Mouse (Mus musculus) forebrain, embryonic 13.5 days (tissue): ENCODE measurements around the gene Suz12. TPM values are rescaled to one million over a fixed set of nuclear protein-coding genes. Genes with fewer than 3 reads are reported as not detected.
A peak's percentile ranks its signal among the peaks of the same experiment; 100 is the strongest.

ENCODE experiments used
- ATAC-seq: fragments of 200-750 bp; cut with Nextera tagmentation; 2 replicates; pipeline ENCODE4 v1.8.0; 2017
- H3K27ac ChIP-seq: fragments of 300-500 bp; sonication (generic); 2 replicates; pipeline ENCODE4 v1.5.1; 2015; ENCODE audit warnings: inconsistent platforms, mild to moderate bottlenecking, moderate library complexity
- H3K27me3 ChIP-seq: fragments of 300-500 bp; sonication (generic); 2 replicates; pipeline ENCODE4 v1.6.1; 2015; ENCODE audit warnings: mild to moderate bottlenecking, inconsistent platforms
- H3K36me3 ChIP-seq: fragments of 300-500 bp; sonication (generic); 2 replicates; pipeline ENCODE4 v1.6.1; 2015; ENCODE audit warnings: mild to moderate bottlenecking, inconsistent platforms; ENCODE audit not compliant: poor library complexity, severe bottlenecking
- H3K4me1 ChIP-seq: fragments of 300-500 bp; sonication (generic); 2 replicates; pipeline ENCODE4 v1.6.1; 2015; ENCODE audit warnings: inconsistent platforms
- H3K4me2 ChIP-seq: fragments of 300-500 bp; sonication (generic); 2 replicates; pipeline ENCODE4 v1.6.1; 2015; ENCODE audit warnings: inconsistent platforms, mild to moderate bottlenecking, moderate library complexity
- H3K4me3 ChIP-seq: fragments of 300-500 bp; sonication (generic); 2 replicates; pipeline ENCODE4 v1.5.1; 2015; ENCODE audit warnings: mild to moderate bottlenecking, inconsistent platforms
- H3K9ac ChIP-seq: fragments of 300-500 bp; sonication (generic); 2 replicates; pipeline ENCODE4 v1.6.1; 2015; ENCODE audit warnings: mild to moderate bottlenecking, inconsistent platforms
- H3K9me3 ChIP-seq: fragments of 300-500 bp; sonication (generic); replicated peaks from 2 replicates; pipeline ENCODE4 v1.6.1; 2016; ENCODE audit warnings: inconsistent platforms
- WGBS: fragments of 180-500 bp; shearing (Covaris S2); methylation state at CpG from one replicate; pipeline ENCODE4 v1.1.7; 2015; 5-methylcytosine and 5-hydroxymethylcytosine counted together
- polyA plus RNA-seq: library from polyadenylated mRNA; unstranded; fragments of >200 nt; fragmentation: Nextera tagmentation; extraction: Ambion mirVana; gene quantifications from 2 replicates; pipeline ENCODE4 v1.2.1, GENCODE M21; 2015

Suz12 gene
- polyA plus RNA-seq, 1 experiment from 2014 or later = 33.3 TPM

- Histone ChIP-seq H3K9ac (peak overlapping the region; percentile 94), H3K4me1 (peaks cover 16% of the 10 kb centered on the region), H3K4me3 (peak overlapping the region; percentile 90), H3K36me3 (no peaks in the 10 kb centered on the region), H3K27me3 (no peaks in the 10 kb centered on the region), H3K27ac (peak overlapping the region; percentile 83), H3K4me2 (peak overlapping the region; percentile 82), H3K9me3 (no peaks in the 10 kb centered on the region)
- under 1% methylated on average over 32 of the region's 32 CpGs for WGBS
- ATAC-seq = no peak; the same call in 1 of the 2 replicates
These were observed 87.5 kb downstream of the Suz12 start for GRCm38 (mm10) chr11:80080381-80080825.

GRCm38 (mm10) chr11:80080826-80081728, 88.2 kb downstream of the Suz12 start, which contains the start of gene Crlf3:
Gene Crlf3, minus strand, starts transcription at chr11:80080991.
- ATAC-seq = peak; percentile 95
- WGBS = 5% methylated on average over 55 of the region's 55 CpGs
- H3K4me2 ChIP-seq = peak within 1 kb of the TSS; percentile 82

GRCm38 (mm10) chr11:80081786-80082319, 88.9 kb downstream of the Suz12 start:
- H3K27ac ChIP-seq = no peak overlapping the region
- no peaks in the 10 kb centered on the region for H3K36me3 ChIP-seq
- H3K4me1 ChIP-seq = peaks cover 16% of the 10 kb centered on the region
- no peak overlapping the region; the same call in 1 of the 2 replicates for H3K4me2 ChIP-seq
- ATAC-seq = no peak
- no peaks in the 10 kb centered on the region for H3K9me3 ChIP-seq
- 85% methylated on average over 7 of the region's 7 CpGs for WGBS
- no peaks in the 10 kb centered on the region for H3K27me3 ChIP-seq
- H3K4me3 ChIP-seq = no peak overlapping the region
- no peak overlapping the region for H3K9ac ChIP-seq

More at GRCm38 (mm10) chr11:80080826-80081728, 88.2 kb downstream of the Suz12 start, which contains the start of gene Crlf3:
- Histone ChIP-seq H3K4me1 (peaks cover 16% of the 10 kb centered on the region), H3K9me3 (no peaks in the 10 kb centered on the region), H3K27ac (peak within 1 kb of the TSS; percentile 83), H3K9ac (peak within 1 kb of the TSS; percentile 94), H3K4me3 (peak within 1 kb of the TSS; percentile 90), H3K36me3 (no peaks in the 10 kb centered on the region), H3K27me3 (no peaks in the 10 kb centered on the region)

Other genes with a start within 250 kb of the Suz12 start
- gene Utp6, start 30.7 kb upstream of the Suz12 start, polyA plus RNA-seq = 58.1 and 62.3 TPM in 2 replicates
- gene Crlf3, start 87.9 kb downstream of the Suz12 start, polyA plus RNA-seq = 24.1 and 24.8 TPM in 2 replicates
- gene Atad5, start 96.3 kb downstream of the Suz12 start, polyA plus RNA-seq = 13.2 and 14.0 TPM in 2 replicates
- 29.6 and 30.0 TPM in 2 replicates for gene Tefm, start 149.1 kb downstream of the Suz12 start, polyA plus RNA-seq
- gene Adap2, start 161.0 kb downstream of the Suz12 start, polyA plus RNA-seq = 1.8 and 2.2 TPM in 2 replicates
- 2.6 and 3.0 TPM in 2 replicates for gene Rnf135, start 190.7 kb downstream of the Suz12 start, polyA plus RNA-seq
- 60.5 and 61.9 TPM in 2 replicates for gene Rhot1, start 215.9 kb downstream of the Suz12 start, polyA plus RNA-seq